Mouse (Mus musculus) stomach, embryonic 16.5 days (tissue): ENCODE measurements around the gene Zfp383. TPM values are rescaled to one million over a fixed set of nuclear protein-coding genes. Genes with fewer than 3 reads are reported as not detected.
"Not testable (repeated sequence)": the region's sequence is repeated elsewhere in the genome, so short reads cannot be mapped to it uniquely, and the experiment has no call there.

Experiments used
- ATAC-seq: fragments of 200-750 bp; cut with Nextera tagmentation; 2 replicates; pipeline ENCODE4 v1.8.0; 2017; ENCODE audit warnings: moderate number of reproducible peaks, moderate TSS enrichment; ENCODE audit not compliant: insufficient read depth, low FRiP score
- H3K27ac ChIP-seq: fragments of 300-500 bp; sonication (generic); 2 replicates; pipeline ENCODE4 v1.5.1; 2014; ENCODE audit warnings: low read length
- H3K27me3 ChIP-seq: fragments of 300-500 bp; sonication (generic); 2 replicates; pipeline ENCODE4 v1.6.1; 2014; ENCODE audit warnings: low read length, control low read depth, mixed read lengths; ENCODE audit not compliant: control insufficient read depth, insufficient read depth
- H3K36me3 ChIP-seq: fragments of 300-500 bp; sonication (generic); 2 replicates; pipeline ENCODE4 v1.6.1; 2014; ENCODE audit warnings: low read length; ENCODE audit not compliant: control insufficient read depth, insufficient read depth
- H3K4me1 ChIP-seq: fragments of 300-500 bp; sonication (generic); 2 replicates; pipeline ENCODE4 v1.6.1; 2014; ENCODE audit warnings: low read length, control low read depth, mixed read lengths; ENCODE audit not compliant: control insufficient read depth, insufficient read depth
- H3K4me2 ChIP-seq: fragments of 300-500 bp; sonication (generic); 2 replicates; pipeline ENCODE4 v1.6.1; 2014; ENCODE audit warnings: low read depth, low read length, mixed read lengths
- H3K4me3 ChIP-seq: fragments of 300-500 bp; sonication (generic); replicated peaks from 2 replicates; pipeline ENCODE4 v1.5.1; 2014; ENCODE audit warnings: mild to moderate bottlenecking, low read length
- H3K9ac ChIP-seq: fragments of 300-500 bp; sonication (generic); 2 replicates; pipeline ENCODE4 v1.6.1; 2014; ENCODE audit warnings: low read length
- H3K9me3 ChIP-seq: fragments of 300-500 bp; sonication (generic); replicated peaks from 2 replicates; pipeline ENCODE4 v1.6.1; 2016; ENCODE audit warnings: low read length, control low read depth; ENCODE audit not compliant: control insufficient read depth
- WGBS: fragments of 180-500 bp; shearing (Covaris S2); extraction: QIAGEN DNeasy Blood & Tissue Kit; methylation state at CpG from one replicate; pipeline ENCODE4 v1.1.7; 2014; 5-methylcytosine and 5-hydroxymethylcytosine counted together
- polyA plus RNA-seq: library from polyadenylated mRNA; unstranded; fragments of >200 nt; fragmentation: Nextera tagmentation; extraction: Ambion mirVana; gene quantifications from 2 replicates; pipeline ENCODE4 v1.2.1, GENCODE M21; 2015

Zfp383 gene
- 4.0 and 4.2 TPM in 2 replicates for polyA plus RNA-seq

DNA sequence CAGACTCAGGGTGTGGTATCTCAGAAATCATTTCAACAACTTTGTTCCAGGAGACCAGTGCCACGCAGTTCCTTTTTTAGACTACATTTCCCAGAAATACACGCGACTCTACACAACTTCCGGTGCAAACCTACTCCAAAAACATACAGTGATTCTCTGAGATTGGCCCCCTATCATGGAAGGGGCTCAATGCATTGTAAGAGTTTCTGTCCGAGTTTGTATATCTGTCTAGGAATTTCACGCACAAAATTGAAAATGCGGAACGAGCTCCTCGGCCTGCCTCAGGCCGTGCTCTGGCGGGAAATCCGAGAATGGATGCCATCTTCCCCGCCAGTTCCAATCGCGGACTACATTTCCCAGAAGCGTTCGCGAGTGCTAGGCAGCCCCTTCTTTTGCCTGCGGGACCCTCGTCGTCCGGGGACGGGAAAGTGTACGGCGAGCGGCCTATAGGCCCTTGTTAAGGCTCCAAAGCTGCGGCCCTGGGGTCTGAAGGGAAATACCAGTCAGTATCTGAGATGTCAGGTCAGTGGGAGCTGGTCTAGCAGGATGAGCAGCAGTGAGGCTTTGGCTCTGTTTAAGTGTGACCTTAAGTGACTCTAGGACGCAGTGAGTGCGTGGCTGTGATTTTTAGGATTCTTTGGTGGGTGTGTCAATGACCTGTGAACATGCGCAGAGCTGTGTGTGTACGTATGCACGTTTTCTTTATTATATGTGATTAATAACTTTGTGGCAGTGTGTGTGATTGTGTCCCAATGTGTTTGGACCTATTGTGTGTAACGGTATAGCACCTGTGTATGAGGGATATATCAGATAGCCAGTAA, at the start of gene Zfp383:
TSS of gene Zfp383 (plus strand) at position 94 of the 821 bp plus-strand sequence.
- peak; percentile 79 for ATAC-seq
- WGBS = under 1% methylated on average over 33 of the region's 33 CpGs
- Histone ChIP-seq H3K4me2 (peak within 1 kb of the TSS; percentile 50), H3K4me1 (no peaks in the 10 kb centered on the region), H3K27me3 (no peaks in the 10 kb centered on the region), H3K4me3 (peak within 1 kb of the TSS; percentile 73), H3K27ac (peak within 1 kb of the TSS; percentile 94), H3K9me3 (no peaks in the 10 kb centered on the region), H3K36me3 (no peaks in the 10 kb centered on the region), H3K9ac (peak within 1 kb of the TSS; percentile 84)

DNA sequence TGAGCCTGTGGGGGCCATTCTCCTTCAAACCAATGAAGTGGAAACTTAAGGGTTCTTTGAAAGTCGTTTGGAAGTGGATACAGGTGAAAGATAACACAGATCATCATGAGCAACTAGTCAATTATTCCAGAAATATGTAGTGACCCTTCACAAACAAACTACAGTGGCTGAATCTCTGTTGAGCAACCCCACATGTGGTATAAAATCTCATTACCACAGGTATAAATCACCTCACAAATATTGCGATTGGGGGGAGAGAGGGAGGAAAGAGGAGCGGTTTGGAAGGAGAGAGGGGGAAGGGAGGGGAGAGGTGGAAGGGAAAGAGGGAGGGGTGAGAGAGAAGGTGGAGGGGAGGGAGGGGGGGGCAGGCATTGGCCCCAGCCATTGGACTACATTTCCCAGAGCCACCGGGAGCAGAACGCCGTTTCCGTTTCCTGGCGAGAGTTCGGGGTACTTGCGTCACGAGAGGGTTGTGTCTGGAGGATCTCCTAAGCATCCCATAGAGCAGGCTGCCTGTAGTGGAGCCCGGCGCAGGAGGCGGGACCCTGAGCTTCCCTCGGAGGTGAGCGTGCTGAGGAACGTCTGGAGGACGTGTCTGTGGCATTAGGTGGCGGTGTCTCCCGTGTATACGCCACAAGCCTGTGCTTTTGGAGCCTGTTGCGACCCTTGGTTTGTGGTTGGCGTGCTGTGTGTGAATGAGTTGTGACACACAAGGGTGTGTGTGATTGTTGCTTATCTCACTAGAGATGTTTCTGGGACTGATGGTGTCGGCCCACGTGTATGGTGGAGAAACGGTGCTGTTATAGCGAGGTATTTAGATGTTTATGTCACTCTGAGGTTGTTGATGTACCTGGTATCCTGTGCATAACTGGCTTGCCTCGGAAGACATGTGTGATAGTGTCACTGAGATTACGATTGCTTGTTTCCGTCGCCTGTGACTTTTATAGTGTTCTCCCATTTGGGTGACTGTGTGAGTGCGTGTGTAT, 48.2 kb upstream of the Zfp383 start, which contains the start of gene Zfp420:
TSS of gene Zfp420 (plus strand) at position 448 of the 986 bp plus-strand sequence.
- H3K9ac ChIP-seq = peak within 1 kb of the TSS; percentile 79
- peak; percentile 96 for ATAC-seq
- 5% methylated on average over 32 of the region's 32 CpGs for WGBS
- H3K27ac ChIP-seq = no peak within 1 kb of the TSS
- peak within 1 kb of the TSS; percentile 91 for H3K4me2 ChIP-seq
- H3K27me3 ChIP-seq = no peaks in the 10 kb centered on the region
- H3K9me3 ChIP-seq = no peaks in the 10 kb centered on the region
- peaks cover 5% of the 10 kb centered on the region; the same call in 1 of the 2 replicates for H3K4me1 ChIP-seq
- peak within 1 kb of the TSS; percentile 83 for H3K4me3 ChIP-seq
- no peaks in the 10 kb centered on the region for H3K36me3 ChIP-seq

DNA sequence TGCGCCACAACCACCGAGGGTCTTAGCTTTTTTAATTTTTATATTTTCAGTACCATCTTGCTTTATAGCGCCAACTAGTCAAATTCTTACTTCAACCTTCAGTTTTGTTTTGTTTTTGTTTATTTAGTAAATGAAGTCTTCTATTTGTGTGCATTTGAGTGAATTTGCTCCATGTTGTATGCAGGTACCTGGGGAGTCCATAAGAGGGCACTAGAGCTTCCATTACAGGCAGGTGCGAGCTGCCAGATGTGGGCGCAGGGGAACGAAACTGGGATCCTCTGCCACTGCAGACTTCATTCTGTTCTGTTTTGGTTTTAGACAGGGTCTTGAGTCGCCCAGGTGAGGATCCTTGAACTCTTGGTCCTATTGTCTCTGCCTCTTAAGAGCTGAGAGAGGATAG, 46.4 kb upstream of the Zfp383 start:
- Histone ChIP-seq H3K27ac (no peak overlapping the region), H3K9me3 (no peaks in the 10 kb centered on the region), H3K27me3 (no peaks in the 10 kb centered on the region), H3K4me2 (no peak overlapping the region), H3K4me1 (peaks cover 5% of the 10 kb centered on the region; the same call in 1 of the 2 replicates), H3K9ac (no peak overlapping the region), H3K36me3 (no peaks in the 10 kb centered on the region), H3K4me3 (no peak overlapping the region)
- 91% methylated on average over 7 of the region's 7 CpGs for WGBS
- ATAC-seq = no peak

DNA sequence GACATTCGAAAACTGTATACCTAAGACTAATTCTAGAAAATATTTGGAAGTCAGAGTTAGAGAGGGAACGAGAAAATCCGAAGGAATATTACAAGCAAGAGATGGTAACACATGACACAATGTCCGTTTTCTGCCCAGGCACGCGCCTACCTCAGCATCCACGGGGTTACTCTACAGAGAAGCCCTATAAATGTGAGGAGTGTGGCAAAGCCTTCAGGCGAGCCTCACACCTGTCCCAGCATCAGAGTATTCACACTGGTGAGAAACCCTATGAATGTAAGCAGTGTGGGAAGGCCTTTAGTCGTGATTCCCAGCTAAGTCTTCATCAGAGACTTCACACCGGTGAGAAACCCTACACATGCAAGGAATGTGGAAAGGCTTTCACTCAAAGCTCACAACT, 33.8 kb upstream of the Zfp383 start:
- Histone ChIP-seq H3K4me1 (no peaks in the 10 kb centered on the region), H3K27me3 (no peaks in the 10 kb centered on the region), H3K4me3 (no peak overlapping the region), H3K9me3 (peaks cover 23% of the 10 kb centered on the region), H3K9ac (no peak overlapping the region), H3K4me2 (no peak overlapping the region), H3K36me3 (peaks cover 25% of the 10 kb centered on the region), H3K27ac (no peak overlapping the region)
- WGBS = 94% methylated on average over 10 of the region's 10 CpGs
- ATAC-seq = no peak

DNA sequence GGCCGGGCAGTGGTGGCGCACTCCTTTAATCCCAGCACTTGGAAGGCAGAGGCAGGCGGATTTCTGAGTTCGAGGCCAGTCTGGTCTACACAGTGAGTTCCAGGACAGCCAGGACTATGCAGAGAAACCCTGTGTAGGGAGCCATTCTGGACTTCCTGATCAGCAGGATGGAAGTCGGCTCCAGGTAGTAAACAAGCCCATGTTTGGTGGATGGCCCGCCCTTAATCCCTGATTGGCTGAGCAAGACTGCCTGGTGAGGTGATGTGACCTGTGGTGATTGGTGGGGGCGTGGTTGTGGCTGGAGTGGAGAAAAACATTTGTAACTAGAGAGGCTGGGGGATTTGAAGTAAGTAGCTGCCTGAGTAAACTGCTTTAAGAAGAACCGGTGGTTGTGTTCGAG, 30.5 kb upstream of the Zfp383 start:
- WGBS = 88% methylated on average over 9 of the region's 9 CpGs
- H3K9ac ChIP-seq, H3K27me3 ChIP-seq, H3K4me3 ChIP-seq, ATAC-seq, H3K4me1 ChIP-seq, H3K27ac ChIP-seq, H3K4me2 ChIP-seq: not testable (repeated sequence)
- H3K36me3 ChIP-seq = peaks cover 25% of the 10 kb centered on the region
- H3K9me3 ChIP-seq = peaks cover 23% of the 10 kb centered on the region

DNA sequence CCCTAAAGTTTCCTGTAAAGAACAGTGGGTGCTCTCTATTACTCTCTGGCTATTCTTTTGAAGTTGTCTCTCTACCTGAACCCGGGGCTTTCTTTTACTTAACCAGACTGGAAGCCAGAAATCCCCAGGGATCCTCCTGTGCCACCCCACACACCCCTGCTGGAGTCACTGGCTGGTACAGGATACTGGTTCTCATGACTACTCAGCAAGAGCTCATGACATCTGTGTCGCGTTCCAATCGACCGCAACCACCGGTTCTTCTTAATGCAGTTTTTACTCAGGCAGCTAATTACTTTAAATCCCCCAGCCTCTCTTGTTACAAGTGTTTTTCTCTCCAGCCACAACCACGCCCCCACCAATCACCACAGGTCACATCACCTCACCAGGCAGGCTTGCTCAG, 28.0 kb upstream of the Zfp383 start:
- Histone ChIP-seq H3K4me3 (no peak overlapping the region), H3K4me2 (no peak overlapping the region), H3K27me3 (no peaks in the 10 kb centered on the region), H3K9ac (no peak overlapping the region), H3K36me3 (peaks cover 11% of the 10 kb centered on the region), H3K27ac (no peak overlapping the region), H3K4me1 (no peaks in the 10 kb centered on the region), H3K9me3 (peaks cover 14% of the 10 kb centered on the region)
- WGBS = 68% methylated on average over 7 of the region's 7 CpGs
- ATAC-seq = no peak

DNA sequence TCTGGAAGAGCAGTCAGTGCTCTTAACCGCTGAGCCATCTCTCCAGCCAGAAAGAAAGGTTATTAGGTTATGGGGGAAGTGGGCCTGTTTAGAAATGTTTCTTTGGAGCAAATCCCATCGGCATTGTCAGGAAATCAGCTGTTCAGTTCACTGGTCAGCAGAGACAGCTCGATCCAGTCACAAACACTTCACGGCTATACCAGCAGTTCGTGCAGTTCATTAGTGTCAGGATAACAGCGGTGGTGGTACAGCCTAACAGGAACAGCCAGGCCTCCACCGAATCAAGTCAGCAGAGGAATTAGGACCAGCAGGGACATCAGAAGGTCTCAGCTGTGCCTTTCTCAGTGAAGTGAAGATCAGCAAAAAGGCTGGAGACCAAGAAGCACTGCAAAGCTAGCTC, 27.1 kb upstream of the Zfp383 start:
- H3K9me3 ChIP-seq = 0 out of 2 replicates have a peak, but pooled peaks cover 6% of the 10 kb centered on the region
- H3K4me2 ChIP-seq = no peak overlapping the region
- ATAC-seq = no peak
- no peaks in the 10 kb centered on the region for H3K27me3 ChIP-seq
- H3K4me1 ChIP-seq = no peaks in the 10 kb centered on the region
- H3K36me3 ChIP-seq = peaks cover 3% of the 10 kb centered on the region; the same call in 1 of the 2 replicates
- H3K4me3 ChIP-seq = no peak overlapping the region
- no peak overlapping the region for H3K27ac ChIP-seq
- 85% methylated on average over 7 of the region's 7 CpGs for WGBS
- no peak overlapping the region for H3K9ac ChIP-seq

DNA sequence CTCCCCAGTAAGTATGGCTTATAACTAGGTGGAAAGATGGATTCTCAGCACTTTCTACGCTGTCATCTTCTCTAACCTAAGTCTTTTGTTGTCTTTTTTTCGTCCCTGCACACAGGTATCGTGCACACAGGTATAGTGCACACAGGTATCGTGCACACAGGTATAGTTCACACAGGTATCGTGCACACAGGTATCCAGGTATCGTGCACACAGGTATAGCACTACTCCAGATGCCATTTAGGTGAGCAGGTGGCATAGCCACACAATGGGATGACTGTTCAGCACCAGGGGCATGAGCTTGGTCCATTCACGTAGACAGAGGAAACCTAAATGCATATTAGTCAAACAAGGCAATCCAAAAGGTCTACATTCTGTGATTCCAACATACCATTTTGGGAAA, 17.5 kb upstream of the Zfp383 start:
- 95% methylated on average over 7 of the region's 7 CpGs for WGBS
- no peak for ATAC-seq
- Histone ChIP-seq H3K4me2 (no peak overlapping the region), H3K9ac (no peak overlapping the region), H3K27ac (no peak overlapping the region), H3K4me1 (no peaks in the 10 kb centered on the region), H3K27me3 (no peaks in the 10 kb centered on the region), H3K9me3 (peaks cover 41% of the 10 kb centered on the region), H3K36me3 (peaks cover 40% of the 10 kb centered on the region), H3K4me3 (no peak overlapping the region)
